Mouse (Mus musculus): ENCODE results near the gene Speg. TPM values are rescaled to one million over a fixed set of nuclear protein-coding genes. Genes with fewer than 3 reads are reported as not detected.

Gene Speg
- total RNA-seq, 2 experiments from 2014 or later, result not detected

GRCm38 (mm10) chr1:75388898-75389515 lies 13.9 kb downstream of the Speg start:
- ATAC-seq (replicated peaks; ENCODE audit: poor library complexity), result no peak

DNA sequence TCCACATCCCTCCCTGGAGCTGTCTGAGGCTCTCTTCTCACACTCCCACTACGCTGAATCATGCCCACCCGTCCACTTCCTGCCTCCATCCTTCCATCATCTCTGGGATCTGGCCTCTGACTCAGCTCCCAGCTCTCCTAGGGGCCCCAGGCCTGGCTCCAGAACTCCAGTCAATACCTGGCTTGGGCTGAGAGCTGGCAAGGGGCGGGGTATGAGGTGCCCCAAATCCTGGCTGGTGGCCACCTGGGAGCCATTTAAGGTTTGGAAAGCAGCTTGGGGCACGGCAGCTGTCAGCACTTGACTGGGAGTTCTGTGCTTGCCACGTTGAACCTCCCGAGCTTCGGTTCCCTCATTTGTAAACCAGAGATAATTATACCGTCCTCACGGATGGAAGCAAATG lies 18.0 kb downstream of the Speg start:
- no peak for ATAC-seq (replicated peaks; ENCODE audit: poor library complexity)

DNA sequence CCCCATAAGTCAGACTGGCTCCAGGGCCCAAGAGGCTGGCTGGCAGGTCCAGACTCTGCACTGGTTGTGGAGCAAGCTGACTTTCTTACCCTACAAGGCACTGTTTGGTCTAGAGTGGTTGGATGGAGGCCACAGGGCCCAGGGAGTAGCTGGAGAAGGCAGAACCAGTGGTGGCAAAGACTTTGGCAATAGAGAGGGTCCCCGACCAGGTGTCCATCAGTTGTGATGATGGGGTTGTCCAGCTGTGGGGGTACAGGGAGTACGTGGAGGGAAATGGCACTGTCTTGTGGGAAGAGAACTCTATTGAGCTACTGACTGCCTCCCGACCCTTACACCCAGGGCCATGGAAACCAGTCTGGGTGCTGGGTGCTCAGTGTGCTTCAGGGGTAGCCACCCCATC lies 18.7 kb downstream of the Speg start:
- no peak for ATAC-seq (replicated peaks; ENCODE audit: poor library complexity)

DNA sequence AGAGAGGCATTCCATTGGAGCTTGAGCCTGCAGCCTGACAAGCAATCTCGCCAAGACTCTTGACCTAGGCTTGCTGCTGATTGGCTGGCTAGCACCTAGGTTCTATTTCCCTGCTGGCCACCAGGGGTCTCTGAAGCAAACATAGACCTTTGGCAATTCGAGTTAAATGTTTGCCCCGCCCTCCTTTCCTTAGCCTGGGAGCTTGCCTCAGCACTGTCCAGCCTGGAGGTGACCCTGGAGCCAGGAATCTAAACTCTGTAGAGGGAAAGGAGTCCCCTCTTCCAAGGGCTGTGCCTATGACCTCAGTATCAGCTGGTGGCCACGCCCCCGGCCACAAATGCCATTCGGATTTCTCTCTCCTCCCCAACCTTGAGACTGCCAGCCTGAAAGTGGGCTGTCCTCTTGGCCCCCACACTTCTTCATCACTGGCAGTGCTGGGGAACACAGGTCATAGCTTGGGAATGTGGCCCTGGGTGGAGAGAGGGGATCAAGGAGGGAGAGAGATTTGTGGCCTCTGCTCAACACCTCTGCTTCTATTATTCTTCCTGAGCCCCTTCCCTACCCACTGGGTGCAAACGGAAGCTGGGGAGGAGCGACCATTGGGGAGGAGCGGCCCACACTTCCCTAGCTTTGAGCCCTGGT lies 23.8 kb downstream of the Speg start:
- ATAC-seq (replicated peaks; ENCODE audit: poor library complexity), result peak; percentile 94

DNA sequence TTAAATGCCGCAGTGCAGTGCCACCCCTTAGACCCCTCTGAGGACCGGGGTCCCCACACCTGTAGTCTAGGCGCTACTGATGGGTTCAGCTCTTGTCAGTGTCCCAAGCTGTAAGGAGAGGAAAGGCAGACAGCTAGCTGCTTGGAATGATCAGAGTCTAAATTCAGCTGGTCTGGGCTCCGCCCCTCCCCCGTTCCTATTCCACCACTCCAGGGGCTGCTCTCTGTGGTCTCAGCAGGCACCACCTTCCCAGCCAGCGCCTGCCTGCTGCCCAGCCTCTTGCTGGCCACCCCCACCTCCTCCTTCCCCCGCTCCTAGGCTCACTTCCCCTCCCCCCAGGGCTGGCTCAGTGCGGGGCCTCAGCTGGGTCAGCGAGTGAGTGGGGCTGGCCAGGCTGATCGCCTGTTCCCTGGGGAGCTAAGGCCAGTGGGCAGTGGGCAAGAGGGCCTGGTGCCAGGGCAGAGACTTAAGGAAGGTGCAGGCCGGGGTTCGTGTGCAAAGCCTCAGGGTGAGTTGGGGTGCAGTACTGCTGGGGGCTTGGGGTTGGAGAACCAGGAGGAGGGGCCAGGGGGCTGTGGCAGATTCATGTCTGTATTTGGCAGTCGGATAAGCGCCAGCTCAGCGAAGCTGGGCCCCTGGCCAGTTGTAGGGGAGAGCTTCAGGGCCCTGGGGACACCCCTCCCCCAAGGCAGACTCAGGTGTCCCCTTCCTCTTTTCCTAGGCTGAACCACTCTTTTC lies 24.8 kb downstream of the Speg start:
- ATAC-seq (replicated peaks; ENCODE audit: poor library complexity), result 0 out of 2 replicates have a peak, but pooled peaks have one; percentile 7

DNA sequence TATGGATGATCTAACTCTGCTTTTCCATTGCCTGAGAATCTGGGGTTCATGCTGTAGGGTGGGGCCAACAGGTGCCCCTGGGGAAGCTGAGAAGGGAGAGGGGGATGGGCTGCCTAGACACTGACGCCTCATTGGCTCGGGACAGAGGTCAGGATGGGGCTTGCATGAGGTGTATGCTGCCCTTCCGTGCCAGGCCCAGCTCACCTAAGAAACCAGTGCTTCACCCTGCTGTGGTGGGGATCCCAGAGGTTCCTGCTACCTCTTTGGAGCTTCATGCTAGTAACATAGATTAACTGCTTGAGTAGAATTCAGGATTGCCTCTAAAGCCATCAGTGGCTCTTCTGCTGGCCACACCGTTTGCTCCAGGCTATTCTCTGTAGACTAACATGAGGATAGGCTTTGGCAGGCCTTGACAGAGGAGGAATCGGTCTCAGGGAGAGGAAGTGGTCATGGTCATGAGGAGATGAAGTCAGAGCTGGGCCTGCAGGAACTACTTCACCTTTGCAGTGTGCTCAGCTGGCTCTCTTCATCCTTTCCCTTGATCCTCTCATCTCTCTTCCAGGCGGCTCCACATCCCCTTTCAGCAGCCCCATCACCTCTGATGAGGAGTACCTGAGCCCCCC lies 25.5 kb downstream of the Speg start:
- ATAC-seq (replicated peaks; ENCODE audit: poor library complexity), result no peak

GRCm38 (mm10) chr1:75405547-75405946 lies 30.4 kb downstream of the Speg start:
- ATAC-seq (replicated peaks; ENCODE audit: poor library complexity), result no peak

- ATAC-seq (replicated peaks; ENCODE audit: poor library complexity), result no peak
Observed at GRCm38 (mm10) chr1:75406173-75406572, 31.1 kb downstream of the Speg start.

DNA sequence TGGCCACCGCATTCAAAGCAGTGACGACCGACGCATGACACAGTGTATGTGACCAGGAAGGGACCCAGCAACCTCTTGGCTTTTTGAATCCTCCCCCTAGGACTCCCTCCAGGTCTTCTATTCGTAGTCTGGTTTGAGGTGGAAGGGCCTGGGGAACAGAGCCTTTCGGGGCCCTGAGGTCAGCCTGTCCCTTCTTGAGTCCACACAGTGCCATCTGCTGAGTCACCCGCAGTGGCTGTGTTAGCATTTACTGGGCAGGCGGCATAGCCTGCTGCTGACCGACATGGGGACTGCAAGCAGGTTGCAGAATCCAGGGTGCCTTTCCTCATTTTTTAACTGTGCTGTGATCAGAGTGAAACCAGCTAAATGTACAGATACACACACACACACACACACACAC lies 32.0 kb downstream of the Speg start:
- ATAC-seq (replicated peaks; ENCODE audit: poor library complexity), result no peak

DNA sequence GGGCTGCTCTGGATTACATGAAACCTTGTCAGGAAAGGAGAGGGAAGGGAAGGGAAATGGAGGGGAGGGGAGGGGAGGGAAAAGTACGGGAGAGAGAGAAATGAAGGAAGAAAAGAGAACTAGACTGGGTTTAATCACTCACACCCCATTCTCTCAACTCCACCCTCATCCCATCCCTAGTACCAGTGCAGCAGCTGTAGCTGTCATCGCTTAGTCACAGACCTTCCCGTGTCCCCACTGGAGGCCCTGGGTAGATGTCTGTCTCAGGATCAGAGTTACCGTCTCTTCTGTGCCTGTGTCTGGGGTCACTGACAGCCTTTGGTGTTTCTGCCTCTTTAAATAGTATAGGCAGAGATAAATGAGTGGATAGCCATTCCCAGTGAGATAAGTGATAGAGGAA lies 33.1 kb downstream of the Speg start:
- no peak for ATAC-seq (replicated peaks; ENCODE audit: poor library complexity)

GRCm38 (mm10) chr1:75409950-75410349 lies 34.9 kb downstream of the Speg start:
- no peak for ATAC-seq (replicated peaks; ENCODE audit: poor library complexity)

DNA sequence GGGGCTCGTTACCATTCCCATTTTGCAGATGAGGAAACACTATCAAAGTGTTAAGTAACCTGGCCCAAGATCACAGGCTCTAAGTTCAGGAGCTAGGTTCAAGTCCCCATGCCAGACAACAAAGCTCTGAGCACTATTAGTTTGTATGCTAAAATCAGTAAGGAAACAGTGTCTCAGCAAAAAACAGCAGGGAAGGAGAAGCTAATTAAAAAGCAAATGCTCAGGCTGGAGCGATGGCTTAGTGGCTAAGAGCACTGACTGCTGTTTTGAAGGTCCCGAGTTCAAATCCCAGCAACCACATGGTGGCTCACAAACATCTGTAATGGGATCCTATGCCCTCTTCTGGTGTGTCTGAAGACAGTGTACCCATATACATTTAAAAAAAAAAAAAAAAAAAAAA lies 37.1 kb downstream of the Speg start:
- no peak for ATAC-seq (replicated peaks; ENCODE audit: poor library complexity)

GRCm38 (mm10) chr1:75413749-75414148 lies 38.7 kb downstream of the Speg start:
- ATAC-seq (replicated peaks; ENCODE audit: poor library complexity), result peak; percentile 88

GRCm38 (mm10) chr1:75421794-75422193 lies 46.7 kb downstream of the Speg start:
- ATAC-seq (replicated peaks; ENCODE audit: poor library complexity), result no peak

- ATAC-seq (replicated peaks; ENCODE audit: poor library complexity), result no peak
Observed at GRCm38 (mm10) chr1:75422216-75422822, 47.2 kb downstream of the Speg start.

DNA sequence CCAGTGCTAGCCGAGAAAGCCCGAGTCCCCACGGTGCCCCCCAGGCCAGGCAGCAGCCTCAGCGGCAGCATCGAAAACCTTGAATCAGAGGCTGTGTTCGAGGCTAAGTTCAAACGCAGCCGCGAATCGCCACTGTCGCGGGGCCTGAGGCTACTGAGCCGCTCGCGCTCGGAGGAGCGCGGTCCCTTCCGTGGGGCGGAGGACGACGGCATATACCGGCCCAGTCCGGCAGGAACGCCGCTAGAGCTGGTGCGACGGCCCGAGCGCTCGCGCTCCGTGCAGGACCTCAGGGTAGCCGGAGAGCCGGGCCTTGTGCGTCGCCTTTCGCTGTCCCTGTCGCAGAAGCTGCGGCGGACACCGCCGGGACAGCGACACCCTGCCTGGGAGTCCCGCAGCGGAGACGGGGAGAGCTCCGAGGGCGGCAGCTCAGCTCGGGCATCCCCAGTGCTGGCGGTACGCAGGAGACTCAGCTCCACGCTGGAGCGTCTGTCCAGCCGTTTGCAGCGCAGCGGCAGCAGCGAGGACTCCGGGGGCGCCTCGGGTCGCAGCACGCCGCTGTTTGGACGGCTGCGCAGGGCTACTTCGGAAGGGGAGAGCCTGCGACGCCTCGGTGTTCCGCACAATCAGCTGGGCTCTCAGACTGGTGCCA lies 47.9 kb downstream of the Speg start:
- peak; percentile 10; the same call in 1 of the 2 replicates for ATAC-seq (replicated peaks; ENCODE audit: poor library complexity)

GRCm38 (mm10) chr1:75423780-75424390 lies 48.8 kb downstream of the Speg start:
- ATAC-seq (replicated peaks; ENCODE audit: poor library complexity), result no peak

DNA sequence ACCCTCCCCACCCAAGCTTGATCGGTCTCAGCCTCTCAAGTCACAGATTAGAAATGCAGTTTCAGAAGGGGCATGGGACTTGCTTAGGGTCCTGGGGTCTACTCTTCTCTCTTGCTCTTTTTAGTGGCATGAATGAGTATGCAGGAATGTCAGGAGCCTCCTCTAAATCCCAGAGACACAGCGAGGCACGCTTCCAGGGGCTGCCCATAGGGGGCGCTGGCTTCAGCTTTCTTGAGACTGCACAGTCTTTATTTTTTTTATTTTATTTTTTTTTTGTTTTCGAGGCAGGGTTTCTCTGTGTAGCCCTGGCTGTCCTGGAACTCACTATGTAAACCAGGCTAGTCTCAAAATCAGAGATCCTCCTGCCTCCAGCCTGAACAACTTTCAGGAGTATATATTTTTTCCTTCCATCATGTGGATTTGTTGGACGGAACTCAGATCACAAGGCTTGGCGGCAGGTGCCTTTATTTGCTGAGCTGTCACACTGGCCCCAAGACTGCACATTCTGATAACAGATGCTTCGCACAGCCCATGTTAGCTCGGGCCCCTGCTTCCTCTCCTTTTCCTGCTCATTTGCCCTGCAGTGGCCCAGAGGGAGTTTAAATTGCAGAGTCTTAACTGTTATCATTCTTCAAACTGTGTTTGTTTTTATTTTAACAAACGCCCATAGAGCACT lies 50.8 kb downstream of the Speg start:
- ATAC-seq (replicated peaks; ENCODE audit: poor library complexity), result peak; percentile 54; the same call in 1 of the 2 replicates

- peak; percentile 98 for ATAC-seq (replicated peaks; ENCODE audit: poor library complexity)
Observed at GRCm38 (mm10) chr1:75435475-75436328, 60.6 kb downstream of the Speg start, which contains the start of gene Gmppa. Gmppa (plus strand) TSS chr1:75435930.
